Mouse (Mus musculus): Measurements from ENCODE around the gene Efcab9. TPM values are rescaled to one million over a fixed set of nuclear protein-coding genes. Genes with fewer than 3 reads are reported as not detected.

Gene Efcab9
- total RNA-seq, 2 experiments from 2014 or later = 1.8 to 2.6 TPM

GRCm38 (mm10) chr11:32498757-32499535, 32.9 kb downstream of the Efcab9 start:
- DNase-seq (ENCODE audit: low spot score) = peak; percentile 30

GRCm38 (mm10) chr11:32495283-32495682, 36.6 kb downstream of the Efcab9 start:
- DNase-seq (ENCODE audit: low spot score) = no peak

GRCm38 (mm10) chr11:32493312-32493711, 38.6 kb downstream of the Efcab9 start:
- DNase-seq (ENCODE audit: low spot score) = peak; percentile 59

GRCm38 (mm10) chr11:32491079-32491478, 40.8 kb downstream of the Efcab9 start:
- no peak for DNase-seq (ENCODE audit: low spot score)

GRCm38 (mm10) chr11:32488808-32489670, 42.8 kb downstream of the Efcab9 start:
- DNase-seq (ENCODE audit: low spot score) = no peak

- DNase-seq (ENCODE audit: low spot score) = no peak
Measured at GRCm38 (mm10) chr11:32488344-32488743, 43.5 kb downstream of the Efcab9 start.

GRCm38 (mm10) chr11:32487501-32487900, 44.4 kb downstream of the Efcab9 start:
- no peak for DNase-seq (ENCODE audit: low spot score)

GRCm38 (mm10) chr11:32486621-32487020, 45.3 kb downstream of the Efcab9 start:
- DNase-seq (ENCODE audit: low spot score) = no peak

GRCm38 (mm10) chr11:32485290-32485689, 46.6 kb downstream of the Efcab9 start:
- no peak for DNase-seq (ENCODE audit: low spot score)

- no peak for DNase-seq (ENCODE audit: low spot score)
Measured at GRCm38 (mm10) chr11:32481525-32481924, 50.4 kb downstream of the Efcab9 start.

GRCm38 (mm10) chr11:32475487-32476236, 56.2 kb downstream of the Efcab9 start:
- DNase-seq (ENCODE audit: low spot score) = no peak

- no peak for DNase-seq (ENCODE audit: low spot score)
Measured at GRCm38 (mm10) chr11:32474725-32475124, 57.2 kb downstream of the Efcab9 start.

Other genes starting within 250 kb of the Efcab9 start
- gene Hba-a1, start 248.6 kb downstream of the Efcab9 start, total RNA-seq (2021) = 100 to 1,000 TPM; 316 to 399 TPM
- gene Hbq1b, start 245.1 kb downstream of the Efcab9 start, total RNA-seq (2021) = not detected
- 100 to 1,000 TPM; 266 to 304 TPM for gene Hba-a2, start 235.6 kb downstream of the Efcab9 start, total RNA-seq (2021)
- gene Hbq1a, start 232.0 kb downstream of the Efcab9 start, total RNA-seq (2021) = not detected
- 1 to 10 TPM; 4.2 to 4.6 TPM for gene Sh3pxd2b, start 184.3 kb downstream of the Efcab9 start, total RNA-seq (2021)
- 1 to 10 TPM; 7.2 to 7.7 TPM for gene Ubtd2, start 76.7 kb downstream of the Efcab9 start, total RNA-seq (2021)
- 1 to 10 TPM; 2.2 to 4.4 TPM for gene Stk10, start 1.2 kb upstream of the Efcab9 start, total RNA-seq (2021)
- 10 to 100 TPM; 55.5 to 66.3 TPM for gene Fbxw11, start 110.6 kb upstream of the Efcab9 start, total RNA-seq (2021)